Mouse (Mus musculus) olfactory bulb, adult 2 months (tissue): Measurements from ENCODE around the gene Nme3. TPM values are rescaled to one million over a fixed set of nuclear protein-coding genes. Genes with fewer than 3 reads are reported as not detected.

Experiments
- H3K27ac ChIP-seq: fragments of 200-500 bp; 2 replicates; pipeline ENCODE4 v1.5.1; 2012; ENCODE audit warnings: low read depth, low read length; ENCODE audit not compliant: insufficient read depth
- H3K4me1 ChIP-seq: fragments of 200-500 bp; 2 replicates; pipeline ENCODE4 v1.6.1; 2012; ENCODE audit warnings: low read length; ENCODE audit not compliant: control insufficient read depth, insufficient read depth
- H3K4me3 ChIP-seq: fragments of 200-500 bp; 2 replicates; pipeline ENCODE4 v1.5.1; 2012; ENCODE audit warnings: mild to moderate bottlenecking, low read depth, low read length, moderate library complexity; ENCODE audit not compliant: insufficient read depth
- CTCF ChIP-seq: fragments of 200-500 bp; IDR thresholded peaks from 2 replicates; pipeline ENCODE4 v1.5.1; 2012; ENCODE audit warnings: low read depth, mild to moderate bottlenecking, low read length, moderate library complexity; ENCODE audit not compliant: insufficient read depth
- POLR2A ChIP-seq: fragments of 200-500 bp; IDR thresholded peaks from 2 replicates; pipeline ENCODE4 v1.6.1; 2012; ENCODE audit warnings: mild to moderate bottlenecking, low read depth, low read length, moderate library complexity; ENCODE audit not compliant: insufficient read depth
- WGBS: fragments of 180-500 bp; shearing (Covaris S2); methylation state at CpG from one replicate; pipeline ENCODE4 v1.1.7; 2018; 5-methylcytosine and 5-hydroxymethylcytosine counted together
- polyA plus RNA-seq: library from polyadenylated mRNA; stranded (reverse); fragments of >200 nt; gene quantifications from 2 replicates; pipeline ENCODE4 v1.2.4, GENCODE M21; 2012; ENCODE audit warnings: low replicate concordance; ENCODE audit not compliant: missing spikeins, insufficient read depth, insufficient read length

The Nme3 gene
- polyA plus RNA-seq, 1 experiment = not detected

DNA sequence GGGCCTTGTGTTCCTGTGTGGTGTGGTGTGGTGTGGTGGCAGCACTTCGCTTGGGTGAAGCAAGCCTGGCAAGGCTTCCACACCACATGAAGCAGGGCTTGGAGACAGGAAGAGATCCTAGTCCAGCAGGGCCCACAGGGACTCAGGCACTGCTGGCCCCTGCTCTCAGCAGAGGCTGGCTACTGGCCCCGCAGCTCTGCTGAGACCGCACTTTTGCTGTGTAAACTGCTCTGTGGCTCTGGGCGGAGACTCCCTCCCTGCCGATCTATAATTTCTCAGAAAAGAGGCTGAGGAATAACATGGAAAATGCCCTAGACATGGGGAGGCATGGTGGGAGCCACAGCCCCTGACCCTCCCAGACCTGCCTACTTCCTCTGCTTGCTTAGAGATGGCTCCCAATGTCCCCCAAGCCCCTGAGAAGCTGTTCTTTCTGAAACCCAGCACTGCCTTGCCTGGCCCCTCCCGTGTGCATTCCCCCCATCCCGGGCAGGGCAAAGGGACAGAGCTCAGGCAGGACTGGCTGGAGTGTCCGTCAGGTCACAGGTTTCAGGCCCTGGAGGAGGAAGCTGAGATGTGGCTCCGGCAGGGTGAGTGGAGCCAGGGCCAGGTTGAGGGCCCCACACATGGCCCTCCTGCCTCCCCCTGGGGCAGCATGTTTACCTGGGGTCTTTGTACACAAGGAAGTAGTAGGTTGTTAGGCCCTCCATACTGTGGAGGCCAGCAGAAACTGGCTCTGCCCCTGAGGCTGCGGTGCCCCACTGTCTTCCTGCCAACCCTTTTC, 18.8 kb upstream of the Nme3 start:
- TF ChIP-seq POLR2A (no peak), CTCF (no peak)
- Histone ChIP-seq H3K4me3 (no peak overlapping the region), H3K27ac (no peak overlapping the region), H3K4me1 (no peaks in the 10 kb centered on the region)
- 70% methylated on average over 10 of the region's 10 CpGs for WGBS

DNA sequence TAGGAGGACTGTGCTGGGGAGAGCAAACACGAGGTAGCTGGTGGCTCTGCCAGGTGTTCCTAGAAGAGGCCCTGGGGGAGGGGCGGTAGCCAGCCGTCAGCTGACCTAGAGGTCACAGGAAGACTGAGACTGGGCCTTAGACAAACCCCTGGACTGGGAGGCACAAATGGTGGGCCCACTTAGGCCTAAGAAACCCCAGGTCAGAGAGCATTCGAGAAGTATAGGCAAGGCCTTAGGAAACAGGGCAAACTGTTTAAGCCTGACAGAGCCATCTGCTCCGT, 18.2 kb upstream of the Nme3 start:
- Histone ChIP-seq H3K4me3 (no peak overlapping the region), H3K27ac (no peak overlapping the region), H3K4me1 (no peaks in the 10 kb centered on the region)
- TF ChIP-seq CTCF = no peak
- TF ChIP-seq POLR2A = no peak
- WGBS = 49% methylated on average over 5 of the region's 5 CpGs

DNA sequence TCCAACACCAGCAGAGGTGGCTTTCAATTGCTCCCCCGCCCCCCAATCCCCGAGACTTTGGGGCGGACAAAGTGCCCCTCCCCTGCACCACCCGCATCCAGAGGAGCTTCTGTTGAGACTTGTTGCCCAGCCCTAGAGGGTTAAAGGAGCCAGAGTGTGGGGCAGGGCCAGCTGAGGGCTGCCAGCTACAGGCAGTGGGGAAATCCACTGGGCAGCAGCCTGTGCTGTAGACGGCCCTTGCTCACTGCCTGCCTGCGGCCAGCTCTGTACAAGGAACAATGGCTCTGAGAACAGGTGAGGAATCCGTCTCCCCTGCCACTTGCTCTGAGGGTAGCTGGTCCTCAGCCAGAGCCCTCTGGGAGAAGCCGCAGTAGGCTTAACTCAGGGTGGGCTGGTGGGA, 17.8 kb upstream of the Nme3 start:
- TF ChIP-seq CTCF (no peak), POLR2A (no peak)
- no peaks in the 10 kb centered on the region for H3K4me1 ChIP-seq
- H3K27ac ChIP-seq = no peak overlapping the region
- WGBS = 71% methylated on average over 8 of the region's 8 CpGs
- no peak overlapping the region for H3K4me3 ChIP-seq

DNA sequence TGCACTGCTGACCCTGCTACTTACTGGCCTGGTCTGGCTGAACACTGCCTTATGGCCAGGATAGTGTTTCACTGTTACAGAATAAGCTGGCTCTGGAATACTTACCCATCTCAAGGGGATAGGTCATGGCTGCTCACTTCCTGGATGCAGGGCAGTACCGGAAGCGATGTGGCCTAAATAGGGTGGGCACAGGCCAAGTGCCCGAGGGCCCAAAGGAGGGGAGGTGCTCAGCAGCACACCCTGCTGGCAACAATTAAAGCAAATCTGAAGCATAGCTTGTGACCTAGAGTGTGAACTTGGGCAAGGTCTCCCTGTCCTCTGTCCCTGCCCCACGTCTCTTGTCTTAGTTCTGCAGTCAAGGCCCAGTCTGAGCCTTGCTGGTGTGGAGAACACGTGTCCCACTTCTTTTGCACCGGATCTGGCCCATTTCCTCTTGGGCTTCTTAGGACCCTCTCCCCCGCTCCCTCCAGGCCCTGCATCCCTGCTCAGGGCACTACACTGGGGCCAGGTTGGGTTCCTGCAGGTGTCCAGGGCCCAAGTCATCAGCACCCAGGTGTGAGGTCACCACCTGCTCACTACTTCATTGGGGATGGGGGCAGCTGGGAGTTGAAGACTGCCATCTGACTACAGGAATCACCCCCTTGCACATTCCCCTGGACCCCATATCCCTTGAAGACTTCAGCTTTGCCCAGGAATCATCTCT, 14.4 kb upstream of the Nme3 start:
- H3K4me3 ChIP-seq = no peak overlapping the region
- TF ChIP-seq CTCF = no peak
- TF ChIP-seq POLR2A = no peak
- no peak overlapping the region for H3K27ac ChIP-seq
- peaks cover 7% of the 10 kb centered on the region for H3K4me1 ChIP-seq
- WGBS = 40% methylated on average over 7 of the region's 7 CpGs

DNA sequence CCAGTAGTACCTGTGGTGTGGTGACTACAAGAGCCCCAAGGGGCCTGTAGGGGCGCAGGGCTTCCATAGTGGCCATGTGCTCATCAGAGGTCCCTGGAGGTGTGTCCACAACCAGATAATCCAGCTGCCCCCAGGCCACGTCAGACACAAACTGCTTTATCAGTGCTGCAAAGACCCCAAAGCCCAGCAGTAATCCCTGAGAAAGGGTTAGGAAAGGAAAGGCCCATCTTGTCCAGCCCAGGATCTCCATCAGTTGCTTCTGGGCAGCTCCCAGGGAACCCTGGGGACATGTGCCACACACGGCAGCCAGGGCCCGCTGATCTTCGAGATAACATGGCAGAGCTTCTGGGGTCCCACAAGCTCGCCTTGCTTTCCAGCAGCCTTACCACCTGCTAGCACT, 11.9 kb upstream of the Nme3 start:
- Histone ChIP-seq H3K4me1 (peaks cover 15% of the 10 kb centered on the region), H3K4me3 (no peak overlapping the region), H3K27ac (no peak overlapping the region)
- WGBS = 86% methylated on average over 6 of the region's 6 CpGs
- TF ChIP-seq CTCF = no peak

DNA sequence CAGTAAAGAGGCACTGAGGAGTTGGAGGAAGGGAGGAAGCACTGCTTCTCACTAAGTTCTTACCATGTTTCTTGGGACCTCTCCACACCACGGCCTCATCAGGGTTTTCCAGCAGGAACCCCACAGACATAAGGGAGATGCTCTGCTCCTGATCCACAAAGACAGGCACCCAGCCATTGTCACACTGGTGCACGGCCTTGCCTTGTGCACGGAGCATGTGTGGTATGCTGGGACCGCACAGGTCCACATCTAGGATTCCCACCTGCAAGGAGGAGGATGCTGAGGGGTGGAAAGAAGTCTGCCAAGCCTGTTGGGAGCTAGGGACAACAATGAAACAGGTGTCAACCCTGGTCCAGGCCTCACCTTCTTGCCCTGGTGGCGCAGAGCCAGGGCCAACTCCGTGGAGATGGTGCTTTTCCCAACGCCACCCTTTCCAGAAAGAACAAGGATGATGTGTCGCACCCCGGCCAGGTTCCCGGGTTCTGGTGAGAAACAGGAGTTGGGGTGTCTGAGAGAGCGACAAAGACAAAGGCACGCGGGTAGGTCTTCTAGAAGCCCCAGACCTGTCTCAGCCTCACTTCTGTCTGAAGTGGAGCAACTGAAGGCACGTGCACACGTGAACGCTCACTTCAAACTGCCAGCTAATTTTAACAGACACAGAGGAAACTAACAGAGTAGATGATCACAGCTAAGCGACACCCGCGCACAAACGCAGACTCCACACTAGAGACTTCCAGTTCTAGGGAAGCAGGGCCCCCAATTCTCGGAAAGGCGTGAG, 10.8 kb upstream of the Nme3 start:
- TF ChIP-seq CTCF = no peak
- WGBS = 24% methylated on average over 22 of the region's 22 CpGs
- H3K27ac ChIP-seq = no peak overlapping the region
- peaks cover 19% of the 10 kb centered on the region for H3K4me1 ChIP-seq
- H3K4me3 ChIP-seq = peak overlapping the region; percentile 69

DNA sequence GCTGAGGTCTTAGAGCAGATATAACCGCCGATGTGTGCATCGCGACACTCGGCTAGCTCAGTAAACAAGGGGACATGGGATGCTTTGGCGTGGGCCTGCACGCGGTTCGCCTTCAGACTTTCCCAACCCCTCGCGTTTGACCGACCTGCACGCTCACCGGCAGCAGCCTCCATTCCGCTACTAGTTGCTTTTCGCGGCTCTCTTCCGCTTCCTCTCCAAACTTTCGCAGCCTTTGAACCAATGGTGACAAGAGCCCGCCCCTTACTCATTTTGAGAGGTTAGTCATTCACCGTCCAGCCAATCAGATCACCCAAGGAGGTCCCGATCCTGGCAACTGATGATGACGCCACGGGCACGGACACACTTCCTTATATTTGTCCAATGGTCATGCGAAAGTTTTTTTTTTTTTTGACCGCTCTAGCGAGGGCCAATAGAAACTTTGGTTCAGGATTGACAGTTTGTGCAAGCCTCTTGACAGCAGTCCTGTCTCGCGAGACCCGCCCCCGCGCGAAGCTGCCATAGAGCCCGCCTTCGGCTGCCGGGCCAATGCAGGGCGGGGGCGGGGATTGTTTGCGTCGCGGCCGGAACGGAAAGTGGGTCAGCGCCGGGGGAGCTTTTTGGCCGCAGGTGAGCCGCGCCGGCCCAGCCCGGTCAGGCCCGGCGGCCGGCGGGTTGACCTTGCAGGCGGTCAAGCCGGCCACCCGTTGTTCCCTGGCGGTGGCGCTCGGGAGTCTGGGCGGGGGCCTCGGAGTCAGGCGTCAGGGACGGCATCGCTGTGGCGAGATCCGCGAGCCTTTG, 10.0 kb upstream of the Nme3 start, which contains the start of the genes Nubp2 and Spsb3:
Gene Nubp2, minus strand, starts transcription at position 216 of the 798 bp plus-strand sequence.
Gene Spsb3, plus strand, starts transcription at position 510 of the 798 bp plus-strand sequence.
- H3K4me1 ChIP-seq = peaks cover 19% of the 10 kb centered on the region
- WGBS = under 1% methylated on average over 69 of the region's 69 CpGs
- TF ChIP-seq POLR2A = peak; percentile 77
- no peak for TF ChIP-seq CTCF
- H3K27ac ChIP-seq = peak within 1 kb of the TSS; percentile 41
- peak within 1 kb of the TSS; percentile 92 for H3K4me3 ChIP-seq

DNA sequence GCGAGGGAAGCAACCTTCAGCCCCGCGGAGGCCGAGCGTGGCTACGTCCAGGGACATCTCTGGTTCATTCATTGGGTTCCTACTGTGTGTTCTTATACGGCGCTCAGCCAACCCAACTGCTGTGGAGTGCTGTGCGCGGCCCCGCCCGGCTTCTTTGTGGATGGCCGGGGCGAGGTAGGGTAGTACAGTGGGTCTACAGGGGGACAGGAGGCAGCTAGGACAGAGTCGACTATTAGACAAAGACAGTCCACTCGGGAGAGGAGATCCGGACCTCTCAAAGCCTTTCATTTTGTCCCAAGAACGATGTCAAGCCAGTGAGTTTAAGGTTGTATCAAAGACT, 9.4 kb upstream of the Nme3 start:
- peak overlapping the region; percentile 92 for H3K4me3 ChIP-seq
- TF ChIP-seq CTCF (no peak), POLR2A (0 out of 2 replicates have a peak, but pooled peaks have one; percentile 23)
- WGBS = 0% methylated on average over 18 of the region's 18 CpGs
- H3K27ac ChIP-seq = peak overlapping the region; percentile 41
- H3K4me1 ChIP-seq = peaks cover 19% of the 10 kb centered on the region
